Mouse (Mus musculus): ENCODE results near the gene Rabep1.

The Rabep1 gene

GRCm38 (mm10) chr11:70844559-70845456, at the start of gene Rabep1:
Gene Rabep1, plus strand, starts transcription at chr11:70844778.
- peak; percentile 99 for DNase-seq (ENCODE audit: low read depth)

GRCm38 (mm10) chr11:70802208-70802864, 42.2 kb upstream of the Rabep1 start:
- DNase-seq (ENCODE audit: low read depth) = no peak

GRCm38 (mm10) chr11:70802865-70803261, 41.7 kb upstream of the Rabep1 start:
- no peak for DNase-seq (ENCODE audit: low read depth)

GRCm38 (mm10) chr11:70803711-70804200, 40.8 kb upstream of the Rabep1 start:
- no peak for DNase-seq (ENCODE audit: low read depth)

- DNase-seq (ENCODE audit: low read depth) = no peak
Observed at GRCm38 (mm10) chr11:70804395-70804794, 40.2 kb upstream of the Rabep1 start.

- no peak for DNase-seq (ENCODE audit: low read depth)
Observed at GRCm38 (mm10) chr11:70805641-70806175, 38.9 kb upstream of the Rabep1 start.

- no peak for DNase-seq (ENCODE audit: low read depth)
Observed at GRCm38 (mm10) chr11:70806697-70807096, 37.9 kb upstream of the Rabep1 start.

- no peak for DNase-seq (ENCODE audit: low read depth)
Observed at GRCm38 (mm10) chr11:70807630-70808029, 36.9 kb upstream of the Rabep1 start.

- no peak for DNase-seq (ENCODE audit: low read depth)
Observed at GRCm38 (mm10) chr11:70808101-70808500, 36.5 kb upstream of the Rabep1 start.

- DNase-seq (ENCODE audit: low read depth) = no peak
Observed at GRCm38 (mm10) chr11:70809011-70809410, 35.6 kb upstream of the Rabep1 start.

- no peak for DNase-seq (ENCODE audit: low read depth)
Observed at GRCm38 (mm10) chr11:70811041-70811440, 33.5 kb upstream of the Rabep1 start.

GRCm38 (mm10) chr11:70811471-70812240, 32.9 kb upstream of the Rabep1 start:
- no peak for DNase-seq (ENCODE audit: low read depth)

- DNase-seq (ENCODE audit: low read depth) = no peak
Observed at GRCm38 (mm10) chr11:70812365-70812764, 32.2 kb upstream of the Rabep1 start, which contains the start of gene Scimp. Gene Scimp, minus strand, starts transcription at chr11:70812586.

- DNase-seq (ENCODE audit: low read depth) = no peak
Observed at GRCm38 (mm10) chr11:70815071-70815470, 29.5 kb upstream of the Rabep1 start.

- DNase-seq (ENCODE audit: low read depth) = peak; percentile 83
Observed at GRCm38 (mm10) chr11:70815498-70816078, 29.0 kb upstream of the Rabep1 start.

- no peak for DNase-seq (ENCODE audit: low read depth)
Observed at GRCm38 (mm10) chr11:70816770-70817169, 27.8 kb upstream of the Rabep1 start.

GRCm38 (mm10) chr11:70820120-70820519, 24.5 kb upstream of the Rabep1 start:
- DNase-seq (ENCODE audit: low read depth) = no peak

- DNase-seq (ENCODE audit: low read depth) = no peak
Observed at GRCm38 (mm10) chr11:70821728-70822591, 22.6 kb upstream of the Rabep1 start.

GRCm38 (mm10) chr11:70826207-70826606, 18.4 kb upstream of the Rabep1 start:
- DNase-seq (ENCODE audit: low read depth) = no peak

- peak; percentile 79 for DNase-seq (ENCODE audit: low read depth)
Observed at GRCm38 (mm10) chr11:70828975-70829615, 15.5 kb upstream of the Rabep1 start.
